Mouse (Mus musculus): ENCODE data around the gene Trim7.
"Not testable (repeated sequence)": the region's sequence is repeated elsewhere in the genome, so short reads cannot be mapped to it uniquely, and the experiment has no call there.

The Trim7 gene

DNA sequence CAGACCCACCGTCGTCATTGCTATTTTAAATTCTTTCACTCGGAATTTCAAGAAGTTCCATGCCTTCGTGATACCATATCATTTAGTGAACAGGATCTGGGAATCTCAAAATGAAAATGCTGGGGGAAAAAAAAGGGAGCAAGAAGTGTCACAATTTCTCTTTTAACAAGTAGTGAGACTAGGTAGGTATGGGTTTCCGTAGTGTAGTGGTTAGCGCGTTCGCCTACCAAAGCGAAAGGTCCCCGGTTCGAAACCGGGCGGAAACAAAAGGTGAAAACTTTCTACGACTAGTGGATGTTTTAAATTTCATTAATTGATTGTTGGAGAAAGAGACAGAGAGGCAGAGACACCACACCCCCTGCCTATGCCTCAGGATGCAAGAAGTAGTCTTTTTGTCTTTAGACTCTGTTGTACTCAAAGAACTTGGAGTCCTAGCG is 2.4 kb upstream of the Trim7 start:
- DNase-seq (ENCODE audit: low read depth, low spot score), result no peak

DNA sequence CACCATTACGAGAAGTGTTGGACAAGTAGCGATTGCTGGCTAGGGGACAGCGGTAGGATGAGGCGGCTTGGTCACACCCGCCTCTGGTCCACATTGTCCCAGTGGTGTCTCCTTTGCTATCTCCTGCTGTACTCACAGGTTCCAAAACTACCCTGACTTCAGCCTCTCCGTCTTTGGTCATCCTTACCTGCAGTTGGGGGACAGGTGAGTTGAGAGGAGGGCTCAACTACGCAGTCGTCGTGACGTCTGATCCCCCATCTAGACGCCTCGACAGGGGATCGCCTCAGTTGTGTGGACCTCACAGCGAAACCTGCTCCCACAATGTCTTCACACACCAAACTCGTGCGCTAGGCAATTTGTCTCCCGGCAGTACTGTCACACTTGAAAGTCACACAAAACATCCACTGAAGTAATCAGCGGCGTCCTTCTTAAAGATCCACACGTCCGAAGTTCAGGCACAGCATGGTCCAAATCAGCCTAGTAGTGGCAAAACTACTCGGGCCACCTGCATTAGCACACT is 1.6 kb upstream of the Trim7 start:
- no peak for DNase-seq (ENCODE audit: low read depth, low spot score)

DNA sequence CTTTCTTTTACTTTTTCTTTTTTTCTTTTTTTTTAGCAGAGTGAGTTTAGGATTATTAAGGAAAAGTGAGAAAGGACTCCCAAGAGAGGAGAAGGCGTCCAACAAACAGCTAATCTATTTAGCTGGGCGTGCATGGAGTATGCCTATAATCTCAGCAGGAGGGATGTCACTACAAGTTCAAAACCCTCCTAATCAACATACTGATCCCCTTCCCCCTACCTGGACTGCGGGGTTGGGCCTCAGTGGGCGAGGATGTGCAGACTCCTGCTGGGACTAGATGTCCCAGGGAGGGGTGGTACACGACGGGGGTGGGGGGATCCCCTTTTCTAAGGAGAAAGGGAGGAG is 784 bp downstream of the Trim7 start:
- no peak for DNase-seq (ENCODE audit: low read depth, low spot score)

DNA sequence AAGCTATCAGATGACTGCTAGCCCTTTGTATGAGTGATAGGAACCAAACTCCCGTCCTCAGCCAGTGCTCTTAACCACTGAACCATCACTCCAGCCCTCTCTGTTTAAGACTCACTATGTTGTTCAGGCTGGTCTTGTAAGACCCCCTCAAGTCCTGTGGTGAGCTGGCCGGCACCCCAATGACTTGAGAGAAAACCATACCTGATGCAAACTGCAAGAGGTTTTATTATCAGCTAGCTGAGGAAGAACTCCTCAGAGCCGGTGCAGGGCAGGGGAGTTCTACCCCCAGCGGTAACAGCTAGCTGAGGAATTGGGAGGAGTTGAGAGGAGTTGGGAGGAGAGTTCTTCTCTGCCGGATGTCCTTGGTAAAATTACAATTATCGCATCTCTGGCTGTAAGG is 2.0 kb downstream of the Trim7 start:
- DNase-seq (ENCODE audit: low read depth, low spot score), result no peak

DNA sequence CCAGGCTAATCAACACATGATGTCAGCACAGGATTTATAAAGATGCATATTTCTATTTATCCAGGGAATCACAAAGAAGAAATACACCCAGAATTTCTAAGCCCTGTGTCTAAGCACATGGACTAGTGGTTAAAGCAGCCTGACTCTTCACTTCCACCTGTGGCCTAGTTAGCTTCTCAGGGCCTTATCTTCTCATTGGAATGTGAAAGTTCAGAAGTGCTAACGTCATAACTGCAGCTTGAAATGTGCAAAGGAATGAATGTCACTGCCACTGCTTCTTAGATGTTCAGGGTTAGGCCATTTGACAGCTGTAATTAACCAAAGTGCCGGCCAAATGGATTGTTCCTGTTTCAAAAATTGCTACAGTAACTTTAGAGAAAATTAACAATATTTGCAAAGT is 4.3 kb downstream of the Trim7 start:
- no peak for DNase-seq (ENCODE audit: low read depth, low spot score)

DNA sequence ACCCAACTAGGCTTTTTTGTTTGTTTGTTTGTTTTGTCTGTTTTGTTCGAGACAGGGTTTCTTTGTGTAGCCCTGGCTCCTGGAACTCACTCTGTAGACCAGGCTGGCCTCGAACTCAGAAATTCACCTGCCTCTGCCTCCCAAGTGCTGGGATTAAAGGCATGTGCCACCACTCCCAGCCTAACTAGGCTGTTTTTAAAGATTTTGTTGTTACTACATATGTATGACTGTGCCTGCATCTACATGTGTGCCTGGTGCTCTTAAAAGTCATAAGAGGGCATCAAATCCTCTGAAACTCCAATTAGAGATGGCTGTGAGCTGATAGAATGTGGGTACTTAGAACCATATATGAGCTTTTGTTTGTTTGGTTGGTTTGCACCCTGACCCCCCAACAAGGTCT is 5.3 kb downstream of the Trim7 start:
- no peak for DNase-seq (ENCODE audit: low read depth, low spot score)

DNA sequence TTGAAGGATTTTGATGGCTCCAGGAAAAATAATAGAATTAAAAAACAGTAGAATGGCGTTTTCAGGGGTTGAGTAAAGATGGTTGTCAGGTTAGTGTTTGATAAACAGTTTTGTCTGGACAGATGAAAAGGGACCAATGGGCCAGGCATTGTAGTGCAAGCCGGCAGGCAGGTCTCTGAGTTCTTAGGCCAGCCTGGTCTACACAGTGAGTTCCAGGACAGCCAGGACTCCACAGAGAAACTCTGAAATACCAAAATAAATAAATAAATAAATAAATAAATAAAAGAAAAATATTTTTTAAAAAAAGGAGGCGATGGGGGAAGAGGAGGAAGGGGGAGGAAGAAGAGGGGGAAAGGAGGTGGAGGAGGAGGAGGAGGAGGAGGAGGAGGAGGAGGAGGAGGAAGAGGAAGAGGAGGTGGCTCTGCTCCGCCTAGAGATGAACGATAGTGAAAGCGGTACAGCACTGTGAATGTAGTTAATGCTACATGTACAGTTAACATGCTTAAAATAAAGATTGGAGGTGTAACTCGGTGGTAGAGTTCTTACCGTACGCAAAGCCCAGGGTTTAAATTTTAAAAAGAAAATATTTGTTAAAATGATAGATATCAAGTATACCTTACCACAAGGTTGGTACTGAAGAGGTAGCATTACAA is 7.3 kb downstream of the Trim7 start:
- no peak for DNase-seq (ENCODE audit: low read depth, low spot score)

DNA sequence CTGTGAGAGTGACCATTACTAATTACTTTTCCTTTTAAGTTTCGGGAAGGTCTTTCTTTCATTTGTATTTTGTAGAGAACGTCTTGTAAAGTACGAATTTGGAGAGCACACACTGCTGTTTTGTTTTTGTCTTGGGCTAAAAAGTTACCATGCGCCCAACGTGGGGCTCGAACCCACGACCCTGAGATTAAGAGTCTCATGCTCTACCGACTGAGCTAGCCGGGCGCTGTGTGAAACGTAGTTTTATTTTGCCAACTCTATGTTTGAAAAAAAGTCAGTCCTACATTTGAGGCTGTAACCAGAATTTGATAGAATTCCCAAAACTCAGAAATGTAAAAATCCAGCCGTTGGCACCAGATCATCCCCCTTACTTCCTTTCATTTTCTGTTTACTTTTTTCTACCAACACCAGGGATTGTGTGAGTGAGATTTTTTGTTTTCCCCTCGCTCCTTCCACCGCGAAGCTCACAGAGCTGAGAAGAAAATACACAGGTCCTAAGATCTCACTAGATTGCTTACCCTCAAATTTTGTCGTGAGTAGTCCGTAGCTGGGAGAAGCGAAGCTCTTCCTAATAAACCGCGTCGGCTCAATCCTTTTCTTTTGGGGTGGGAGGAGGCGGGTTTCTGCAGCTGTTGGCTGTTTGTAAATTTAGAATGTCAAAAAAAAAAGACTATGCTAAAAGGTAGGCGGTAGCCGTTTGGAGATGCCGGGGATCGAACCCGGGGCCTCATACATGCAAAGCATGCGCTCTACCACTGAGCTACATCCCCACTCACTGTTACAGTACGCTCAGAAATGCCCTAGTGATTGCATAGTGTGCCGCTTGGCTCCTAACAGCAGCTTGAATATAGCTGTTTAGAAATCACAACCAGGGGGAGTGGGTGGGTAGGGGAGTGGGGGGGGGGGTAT is 8.0 kb downstream of the Trim7 start:
- peak; percentile 95 for DNase-seq (ENCODE audit: low read depth, low spot score)

DNA sequence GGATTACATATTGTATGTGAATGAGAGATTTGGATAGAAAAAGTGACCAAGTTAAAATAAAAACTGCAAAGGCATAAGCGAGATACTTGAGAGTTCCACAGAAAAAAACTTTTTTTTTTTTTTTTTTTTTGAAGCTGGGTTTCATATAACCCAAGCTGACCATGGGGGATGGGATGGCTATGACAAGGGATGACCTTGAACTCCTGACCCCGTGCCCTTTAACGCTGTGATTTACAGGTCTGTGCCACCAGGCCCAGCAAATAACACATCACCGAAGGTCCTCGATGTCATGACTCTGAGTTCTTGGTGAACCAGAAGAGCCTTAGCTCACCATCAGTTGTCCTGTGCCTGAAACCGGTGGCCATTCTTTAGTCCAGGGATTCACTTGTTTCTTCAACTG is 10.0 kb downstream of the Trim7 start:
- DNase-seq (ENCODE audit: low read depth, low spot score), result no peak

DNA sequence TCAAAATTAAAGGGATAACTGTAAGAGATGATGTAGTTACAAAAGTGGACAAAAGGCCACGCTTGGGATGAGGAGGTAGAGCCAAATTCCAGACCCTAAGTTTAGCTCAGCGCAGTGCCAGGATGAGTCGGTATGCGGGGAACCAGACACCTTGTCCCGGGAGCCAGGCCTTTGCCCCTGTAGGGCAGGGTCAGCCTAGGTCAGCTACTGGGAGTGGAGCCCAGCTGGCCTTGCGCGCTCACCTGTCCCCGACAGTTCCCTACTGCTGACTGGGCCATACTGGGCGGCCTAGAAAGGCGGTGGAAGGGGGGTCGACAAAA is 11.0 kb downstream of the Trim7 start:
- peak; percentile 93 for DNase-seq (ENCODE audit: low read depth, low spot score)

DNA sequence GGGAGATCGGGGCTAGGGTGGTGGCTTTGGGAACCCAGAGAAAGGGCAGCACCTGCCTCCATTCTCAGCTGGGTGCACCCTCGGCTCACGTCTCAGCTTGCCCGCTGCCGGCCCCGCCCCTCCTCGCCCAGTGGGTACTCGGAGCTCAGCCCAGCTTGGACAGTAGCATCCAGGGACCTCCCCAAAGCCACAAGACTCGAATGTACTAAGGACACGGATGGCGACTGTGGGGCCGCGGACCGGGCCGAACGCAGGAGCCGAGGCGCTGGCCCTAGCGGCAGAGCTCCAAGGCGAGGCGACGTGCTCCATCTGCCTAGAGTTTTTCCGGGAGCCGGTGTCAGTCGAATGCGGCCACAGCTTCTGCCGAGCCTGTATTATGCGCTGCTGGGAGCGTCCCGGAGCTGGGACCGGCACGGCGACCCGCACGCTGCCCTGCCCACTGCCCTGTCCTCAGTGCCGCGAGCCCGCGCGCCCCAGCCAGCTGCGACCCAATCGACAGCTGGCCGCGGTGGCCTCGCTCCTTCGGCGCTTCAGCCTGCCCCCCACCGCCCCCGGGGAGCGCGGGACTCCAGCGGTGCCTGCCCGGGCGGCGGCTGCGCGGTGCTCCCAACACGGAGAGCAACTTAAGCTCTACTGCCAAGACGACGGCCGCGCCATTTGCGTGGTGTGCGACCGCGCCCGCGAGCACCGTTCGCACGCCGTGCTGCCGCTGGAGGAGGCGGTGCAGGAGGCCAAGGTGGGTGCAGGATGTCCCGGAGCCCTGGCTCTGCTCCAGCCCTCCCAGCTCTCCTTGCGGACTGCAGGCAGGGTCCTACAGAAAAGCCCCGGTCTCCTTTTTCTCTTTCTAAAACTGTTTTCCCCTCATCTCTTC is 11.6 kb downstream of the Trim7 start:
- DNase-seq (ENCODE audit: low read depth, low spot score), result peak; percentile 68

DNA sequence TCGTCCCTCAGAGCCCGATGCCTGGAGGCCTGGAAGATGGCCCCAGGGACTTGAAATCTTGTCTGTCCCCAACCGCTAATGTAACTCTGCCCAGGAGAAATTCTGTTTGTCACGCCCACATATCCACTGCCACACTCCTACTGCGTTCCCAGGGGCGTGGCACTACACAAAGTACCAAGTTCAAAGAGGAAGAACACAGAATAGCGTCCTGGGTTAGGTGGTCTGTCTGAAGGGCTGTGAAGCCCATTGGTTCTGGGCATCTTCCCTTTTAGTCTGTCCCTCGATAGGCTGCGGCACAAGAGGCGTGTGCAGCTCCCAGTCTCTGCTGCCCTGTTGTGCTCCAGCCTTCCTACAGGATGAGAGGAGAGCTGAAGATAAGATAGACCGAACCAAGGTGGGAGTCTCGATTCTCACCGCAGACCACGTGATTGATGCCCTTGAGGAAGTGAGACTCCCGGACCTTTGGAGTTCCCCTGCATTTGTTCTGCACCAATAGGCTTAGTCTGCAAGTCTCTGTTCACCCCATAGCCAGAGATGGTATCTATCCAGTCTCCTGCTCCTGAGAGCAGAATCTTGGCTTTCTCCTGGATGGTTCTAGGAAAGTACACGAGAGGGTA is 12.3 kb downstream of the Trim7 start:
- no peak for DNase-seq (ENCODE audit: low read depth, low spot score)

DNA sequence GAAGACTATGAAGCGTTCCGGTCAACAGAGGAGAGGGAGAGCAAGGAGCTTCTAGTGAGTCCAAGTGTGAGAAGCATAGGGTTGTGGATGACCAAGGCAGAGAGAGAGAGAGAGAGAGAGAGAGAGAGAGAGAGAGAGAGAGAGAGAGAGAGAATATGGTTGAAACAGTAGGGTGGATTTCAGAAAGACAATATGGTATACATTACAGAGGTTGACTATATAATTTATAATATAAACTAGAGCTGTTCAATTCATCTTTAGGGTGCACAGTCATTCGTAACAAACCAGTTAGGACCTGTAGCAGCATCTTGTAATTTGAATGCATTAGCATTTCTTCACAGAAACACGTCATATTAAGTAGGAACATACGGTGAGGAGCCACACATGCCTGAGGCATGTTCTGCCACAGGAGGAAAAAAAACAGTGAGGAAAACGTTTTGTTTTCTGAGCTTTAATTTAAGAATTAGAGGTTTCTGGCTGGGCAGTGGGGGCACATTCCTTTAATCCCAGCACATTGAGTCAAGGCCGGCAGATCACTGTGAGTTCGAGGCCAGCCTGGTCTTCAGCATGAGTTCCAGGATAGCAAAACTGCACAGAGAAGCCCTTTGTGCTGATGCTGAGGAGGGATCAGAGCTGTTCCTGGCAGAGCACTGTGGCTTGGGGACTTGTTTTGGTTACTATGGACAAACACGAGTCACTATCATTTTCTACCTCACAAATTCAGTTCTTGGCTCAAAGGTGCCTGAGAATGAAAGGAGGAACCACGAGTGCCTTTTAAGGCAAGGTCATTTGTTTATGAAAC is 13.1 kb downstream of the Trim7 start:
- DNase-seq (ENCODE audit: low read depth, low spot score), result no peak

DNA sequence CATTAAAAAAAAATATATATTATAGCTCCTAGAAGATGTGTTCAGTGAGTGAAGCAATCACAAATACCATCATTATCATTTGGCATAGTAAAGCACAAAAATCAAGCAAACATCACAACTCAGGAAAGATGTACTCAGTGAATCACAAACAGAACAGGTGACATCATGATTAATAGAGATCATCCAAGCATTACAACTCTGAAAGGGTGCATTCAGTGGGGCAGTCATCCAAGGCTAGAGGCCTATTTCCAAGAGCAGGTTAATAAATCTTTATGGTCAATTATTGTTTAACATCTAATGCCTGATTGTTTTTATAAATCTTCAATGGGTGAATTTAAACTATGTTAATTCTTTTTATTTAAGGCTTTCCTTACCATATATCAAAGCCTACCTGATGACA is 14.9 kb downstream of the Trim7 start:
- DNase-seq (ENCODE audit: low read depth, low spot score), result no peak

DNA sequence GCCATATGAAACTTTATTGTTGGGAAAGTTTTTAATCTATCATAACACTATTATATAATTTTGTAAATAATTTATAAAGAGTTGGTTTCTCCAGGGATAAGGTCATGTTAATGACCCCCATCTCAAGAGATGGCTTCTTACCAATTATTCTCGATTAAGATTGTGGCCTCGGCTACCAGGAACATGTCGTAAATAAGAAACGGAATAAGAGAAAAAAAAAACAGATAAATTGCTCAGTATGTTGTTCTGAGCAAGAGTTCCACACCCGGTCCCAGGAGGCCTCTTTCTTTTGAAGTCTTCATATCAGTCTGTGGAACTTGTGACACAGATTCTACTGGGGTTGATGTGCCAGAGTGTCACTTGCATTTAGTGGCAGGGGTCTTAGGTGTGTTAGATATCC is 15.3 kb downstream of the Trim7 start:
- no peak for DNase-seq (ENCODE audit: low read depth, low spot score)

DNA sequence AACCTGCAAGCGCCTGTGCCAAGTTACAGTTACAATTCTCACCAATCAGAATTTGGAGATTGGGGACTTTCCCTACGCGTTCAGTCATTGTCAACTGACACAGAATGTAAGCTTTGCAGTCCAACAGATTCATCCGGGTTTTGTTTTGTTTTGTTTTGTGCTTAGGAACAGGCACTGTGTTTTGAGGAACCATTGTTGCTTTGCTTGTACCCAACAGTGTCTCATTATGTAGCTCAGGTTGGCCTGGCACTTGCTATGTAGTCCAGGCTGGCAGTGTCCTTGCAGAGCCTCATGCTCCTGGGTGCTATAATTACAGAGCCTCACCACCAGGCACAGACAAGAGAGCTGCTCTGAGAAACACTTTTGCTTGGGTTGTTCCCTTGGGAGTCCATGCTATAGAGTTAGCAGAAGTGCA is 16.4 kb downstream of the Trim7 start:
- DNase-seq (ENCODE audit: low read depth, low spot score), result no peak

DNA sequence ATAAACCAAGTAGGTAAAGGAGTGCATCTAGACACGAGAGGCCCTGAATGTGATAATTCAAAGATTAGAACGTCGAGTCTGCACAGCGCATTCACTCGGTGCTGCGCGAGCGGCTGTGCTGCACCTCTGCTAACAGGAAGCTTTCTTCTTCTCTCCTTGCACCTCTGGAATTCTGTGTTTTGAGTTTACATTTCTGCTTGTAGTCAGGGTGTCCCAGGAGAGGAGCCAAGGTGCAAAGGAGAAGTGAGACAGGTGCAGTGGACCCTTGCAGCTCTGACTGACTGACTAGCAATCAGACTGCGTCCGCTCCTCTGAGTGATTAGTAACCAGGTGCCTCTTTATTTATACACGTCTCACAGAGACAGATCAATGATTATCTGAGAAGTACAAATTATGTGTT is 17.3 kb downstream of the Trim7 start:
- no peak for DNase-seq (ENCODE audit: low read depth, low spot score)

DNA sequence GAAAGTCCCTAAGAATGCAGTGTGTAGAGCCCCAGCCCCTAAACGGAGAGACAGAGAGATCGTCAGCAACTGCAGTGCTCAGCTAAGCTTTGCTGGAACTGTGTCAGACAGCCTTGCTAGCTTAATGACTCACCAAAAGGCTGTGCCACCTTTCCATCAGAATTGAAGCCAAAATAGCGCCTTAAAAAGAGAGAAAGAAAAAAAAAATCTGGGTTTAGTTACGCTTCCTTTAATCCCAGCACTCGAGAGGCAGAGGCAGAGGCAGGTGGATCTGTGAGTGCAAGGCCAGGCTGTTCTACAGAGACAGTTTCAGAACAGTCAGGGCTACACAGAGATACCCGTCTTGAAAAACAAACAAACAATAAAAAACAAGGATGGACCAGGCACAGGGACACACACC is 18.4 kb downstream of the Trim7 start:
- peak; percentile 42 for DNase-seq (ENCODE audit: low read depth, low spot score)

DNA sequence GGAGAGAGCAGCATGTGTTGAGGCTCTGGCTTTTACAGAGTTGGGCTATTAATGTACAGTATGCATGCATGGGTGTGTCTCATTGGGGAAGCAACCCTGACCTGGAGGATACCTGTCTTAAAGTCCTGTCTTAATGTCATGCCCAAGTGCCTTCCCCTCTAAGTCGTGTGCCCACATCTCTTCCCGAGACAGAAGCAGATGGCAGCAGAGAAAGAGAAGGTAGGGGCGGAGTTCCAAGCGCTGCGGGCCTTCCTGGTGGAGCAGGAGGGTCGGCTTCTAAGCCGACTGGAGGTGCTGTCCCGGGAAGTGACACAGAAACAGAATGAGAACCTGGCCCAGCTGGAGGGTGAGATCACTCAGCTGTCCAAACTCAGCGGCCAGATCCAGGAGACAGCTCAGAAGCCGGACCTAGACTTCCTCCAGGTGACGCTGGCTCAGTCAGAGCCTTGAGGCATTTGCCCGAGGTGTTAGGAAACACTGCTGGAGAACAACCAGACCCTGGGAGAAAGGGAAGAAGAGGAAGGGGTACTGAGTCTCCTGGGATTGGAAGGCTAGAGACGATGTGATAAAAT is 19.4 kb downstream of the Trim7 start:
- DNase-seq (ENCODE audit: low read depth, low spot score), result no peak

DNA sequence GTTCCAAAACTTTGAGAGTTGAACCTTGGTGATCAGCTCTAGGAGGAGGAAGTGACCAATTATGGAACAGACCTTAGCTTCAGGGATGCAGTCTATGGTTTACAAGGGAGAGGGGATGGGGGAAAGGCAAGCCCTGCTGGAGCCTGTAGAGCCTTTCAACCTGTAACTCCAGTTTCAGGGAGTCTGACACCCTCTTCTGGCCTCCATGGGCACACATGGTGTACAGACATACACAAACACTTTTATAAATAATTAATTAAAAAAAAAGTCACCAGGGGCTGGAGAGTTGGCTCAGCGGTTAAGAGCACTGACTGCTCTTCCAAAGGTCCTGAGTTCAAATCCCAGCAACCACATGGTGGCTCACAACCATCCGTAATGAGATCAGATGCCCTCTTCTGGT is 20.4 kb downstream of the Trim7 start:
- not testable (repeated sequence) for DNase-seq (ENCODE audit: low read depth, low spot score)

DNA sequence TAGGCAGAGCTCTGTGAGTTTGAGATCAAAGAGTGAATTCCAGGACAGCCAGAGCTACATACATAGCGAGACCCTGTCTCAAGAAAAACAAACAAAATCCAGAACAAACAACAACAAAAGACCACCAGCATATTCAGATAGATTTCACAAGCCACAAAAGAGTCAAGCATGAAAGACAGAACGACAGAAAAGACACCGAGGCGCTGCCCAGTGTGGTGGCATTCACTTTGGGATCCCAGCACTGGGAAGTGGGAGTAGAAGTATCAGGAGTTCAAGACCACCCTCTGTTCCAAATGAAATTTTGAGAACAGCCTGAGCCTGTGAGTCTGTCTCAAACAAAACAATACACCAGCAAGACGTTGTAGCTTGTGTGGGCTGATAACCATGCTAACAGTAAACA is 20.9 kb downstream of the Trim7 start:
- no peak for DNase-seq (ENCODE audit: low read depth, low spot score)
